Mouse (Mus musculus) thymus, adult 2 months (tissue): ENCODE measurements around the gene Igf1r. TPM values are rescaled to one million over a fixed set of nuclear protein-coding genes. Genes with fewer than 3 reads are reported as not detected.
A peak's percentile ranks its signal among the peaks of the same experiment; 100 is the strongest.

Experiments
- DNase-seq: peaks from one replicate; pipeline ENCODE4 v3.0.0; 2021
- H3K27ac ChIP-seq: fragments of 200-500 bp; 2 replicates; pipeline ENCODE4 v1.5.1; 2012; ENCODE audit warnings: low read length, control low read depth; ENCODE audit not compliant: control insufficient read depth, insufficient read depth
- H3K27me3 ChIP-seq: fragments of 200-500 bp; 2 replicates; pipeline ENCODE4 v1.6.1; 2012; ENCODE audit warnings: mild to moderate bottlenecking, low read length, moderate library complexity, mixed read lengths; ENCODE audit not compliant: control insufficient read depth, insufficient read depth
- H3K36me3 ChIP-seq: fragments of 200-500 bp; 2 replicates; pipeline ENCODE4 v1.6.1; 2012; ENCODE audit warnings: mild to moderate bottlenecking, low read length, moderate library complexity; ENCODE audit not compliant: control insufficient read depth, insufficient read depth
- H3K4me1 ChIP-seq: fragments of 200-500 bp; replicated peaks from 2 replicates; pipeline ENCODE4 v1.6.1; 2012; ENCODE audit warnings: low read length; ENCODE audit not compliant: control insufficient read depth, insufficient read depth
- H3K4me3 ChIP-seq: fragments of 200-500 bp; 2 replicates; pipeline ENCODE4 v1.5.1; 2012; ENCODE audit warnings: mild to moderate bottlenecking, low read length, control low read depth, moderate library complexity; ENCODE audit not compliant: control insufficient read depth, insufficient read depth
- CTCF ChIP-seq: fragments of 200-500 bp; IDR thresholded peaks from 2 replicates; pipeline ENCODE4 v1.5.1; 2012; ENCODE audit warnings: mild to moderate bottlenecking, control low read depth, low read length, moderate library complexity, borderline replicate concordance; ENCODE audit not compliant: control insufficient read depth, poor library complexity, insufficient read depth; ENCODE audit errors: extremely low read depth
- POLR2A ChIP-seq: fragments of 200-500 bp; IDR thresholded peaks from 2 replicates; pipeline ENCODE4 v1.6.1; 2012; ENCODE audit warnings: mild to moderate bottlenecking, low read length, control low read depth, moderate library complexity; ENCODE audit not compliant: control insufficient read depth, poor library complexity, insufficient read depth; ENCODE audit errors: extremely low read depth
- WGBS: fragments of 180-500 bp; shearing (Covaris S2); methylation state at CpG from one replicate; pipeline ENCODE4 v1.1.7; 2018; 5-methylcytosine and 5-hydroxymethylcytosine counted together
- polyA plus RNA-seq: library from polyadenylated mRNA; depleted of rRNA; stranded (reverse); fragments of >200 nt; gene quantifications from 2 replicates; pipeline ENCODE4 v1.2.3, GENCODE M21; 2012

The Igf1r gene
- polyA plus RNA-seq, 1 experiment: 9.2 TPM

- DNase-seq: peak; percentile 65
- peak overlapping the region; percentile 75 for H3K27ac ChIP-seq
- H3K27me3 ChIP-seq: no peaks in the 10 kb centered on the region
- peaks cover 58% of the 10 kb centered on the region for H3K4me1 ChIP-seq
- no peaks in the 10 kb centered on the region for H3K36me3 ChIP-seq
- 3% methylated on average over 6 of the region's 6 CpGs for WGBS
- no peak for TF ChIP-seq POLR2A
- no peak for TF ChIP-seq CTCF
- no peak overlapping the region for H3K4me3 ChIP-seq
These were observed 191.6 kb downstream of the Igf1r start for GRCm38 (mm10) chr7:68144266-68144665.

GRCm38 (mm10) chr7:68148297-68149048 is 195.8 kb downstream of the Igf1r start:
- Histone ChIP-seq H3K27me3 (no peaks in the 10 kb centered on the region), H3K27ac (no peak overlapping the region), H3K4me1 (peaks cover 41% of the 10 kb centered on the region), H3K36me3 (no peaks in the 10 kb centered on the region), H3K4me3 (no peak overlapping the region)
- DNase-seq: no peak
- no peak for TF ChIP-seq CTCF
- TF ChIP-seq POLR2A: no peak
- WGBS: 58% methylated on average over 20 of the region's 20 CpGs

- H3K4me3 ChIP-seq: no peak overlapping the region
- no peak for TF ChIP-seq POLR2A
- no peak for TF ChIP-seq CTCF
- H3K4me1 ChIP-seq: peaks cover 25% of the 10 kb centered on the region
- no peaks in the 10 kb centered on the region for H3K36me3 ChIP-seq
- no peak for DNase-seq
- no peak overlapping the region for H3K27ac ChIP-seq
- no peaks in the 10 kb centered on the region for H3K27me3 ChIP-seq
- WGBS: 57% methylated on average over 5 of the region's 5 CpGs
These were observed 199.3 kb downstream of the Igf1r start for GRCm38 (mm10) chr7:68151892-68152291.

GRCm38 (mm10) chr7:68152458-68152857 is 199.8 kb downstream of the Igf1r start:
- Histone ChIP-seq H3K27ac (no peak overlapping the region), H3K27me3 (no peaks in the 10 kb centered on the region), H3K36me3 (no peaks in the 10 kb centered on the region), H3K4me3 (no peak overlapping the region), H3K4me1 (peaks cover 22% of the 10 kb centered on the region)
- no peak for TF ChIP-seq CTCF
- TF ChIP-seq POLR2A: no peak
- DNase-seq: no peak
- 95% methylated on average over 8 of the region's 8 CpGs for WGBS

- 96% methylated on average over 8 of the region's 8 CpGs for WGBS
- no peak overlapping the region for H3K27ac ChIP-seq
- no peak for TF ChIP-seq POLR2A
- no peak for TF ChIP-seq CTCF
- H3K27me3 ChIP-seq: no peaks in the 10 kb centered on the region
- no peaks in the 10 kb centered on the region for H3K36me3 ChIP-seq
- H3K4me3 ChIP-seq: no peak overlapping the region
- peaks cover 15% of the 10 kb centered on the region for H3K4me1 ChIP-seq
- no peak for DNase-seq
These were observed 200.6 kb downstream of the Igf1r start for GRCm38 (mm10) chr7:68153269-68153668.

GRCm38 (mm10) chr7:68154588-68154987 is 202.0 kb downstream of the Igf1r start:
- no peaks in the 10 kb centered on the region for H3K36me3 ChIP-seq
- H3K27ac ChIP-seq: no peak overlapping the region
- no peak for TF ChIP-seq POLR2A
- no peak for TF ChIP-seq CTCF
- H3K4me1 ChIP-seq: peaks cover 8% of the 10 kb centered on the region
- WGBS: 39% methylated on average over 7 of the region's 7 CpGs
- H3K4me3 ChIP-seq: no peak overlapping the region
- DNase-seq: no peak
- H3K27me3 ChIP-seq: no peaks in the 10 kb centered on the region
